Mouse (Mus musculus) thymus, postnatal 25 days (tissue): ENCODE measurements around the gene Agmo.

Experiments
- DNase-seq: peaks from one replicate; pipeline ENCODE4 v3.0.0; 2022

Gene Agmo

DNA sequence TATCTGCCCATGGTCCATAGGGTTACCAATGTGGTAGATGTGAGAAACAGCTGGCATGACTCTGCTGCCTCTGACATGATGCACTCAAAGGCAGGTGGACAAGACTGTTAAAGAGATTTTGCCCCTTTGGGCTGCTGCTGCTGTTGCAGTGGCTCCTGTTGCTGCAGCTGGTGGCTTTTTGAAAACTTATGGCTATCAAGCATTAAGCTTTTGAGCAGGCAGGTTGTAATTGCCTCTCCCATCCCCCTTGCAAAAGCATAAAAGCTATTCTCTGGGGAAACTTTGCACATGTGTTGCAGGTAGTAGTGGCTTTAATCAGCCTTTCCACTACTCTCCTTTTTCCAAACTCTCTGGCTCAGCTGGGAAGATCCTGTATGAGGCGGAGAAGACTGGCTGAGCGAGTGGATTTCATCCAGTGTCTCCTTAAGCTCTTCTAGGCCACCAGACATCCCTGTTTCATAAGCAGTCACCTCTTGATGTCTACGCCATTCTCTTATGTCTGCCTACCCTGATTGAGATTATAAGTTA is 201.1 kb downstream of the Agmo start:
- no peak for DNase-seq

DNA sequence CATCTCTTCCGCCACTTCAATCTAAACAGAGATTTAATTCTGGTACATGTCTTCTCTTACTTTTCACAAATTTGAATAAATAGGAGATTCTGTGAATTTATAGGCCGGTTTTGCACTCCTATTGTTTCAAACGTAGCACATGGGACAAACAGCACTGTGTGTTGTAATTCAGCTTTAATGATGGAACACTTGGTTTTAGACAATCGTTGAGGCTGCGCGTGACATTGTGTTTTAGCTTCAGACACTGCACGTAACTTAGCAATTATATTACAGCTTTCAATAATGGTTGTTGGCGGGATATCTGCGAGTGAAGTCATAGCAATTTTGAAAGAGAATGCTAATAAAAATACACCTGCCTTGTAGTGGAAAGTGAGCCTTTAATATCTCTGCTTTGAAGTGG is 203.8 kb downstream of the Agmo start:
- DNase-seq, result no peak

DNA sequence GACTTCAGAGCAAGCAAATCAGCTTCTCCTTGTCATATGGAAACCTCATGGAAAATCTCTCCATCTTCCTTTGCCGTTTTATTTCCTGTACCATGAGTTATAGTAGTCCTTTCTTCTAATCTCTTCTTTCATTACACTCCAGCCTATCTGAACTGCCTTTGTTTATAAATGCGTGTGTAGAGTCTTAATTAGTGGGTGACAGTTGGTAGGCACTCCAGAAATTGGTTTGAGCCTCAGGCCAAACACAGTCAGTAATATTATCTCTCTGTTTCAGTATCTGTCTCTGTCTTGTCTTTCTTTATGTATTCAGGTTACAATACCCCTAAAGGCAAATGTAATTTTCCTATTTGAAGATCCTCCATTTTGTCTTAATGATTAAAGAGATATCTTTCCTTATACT is 208.2 kb downstream of the Agmo start:
- no peak for DNase-seq

DNA sequence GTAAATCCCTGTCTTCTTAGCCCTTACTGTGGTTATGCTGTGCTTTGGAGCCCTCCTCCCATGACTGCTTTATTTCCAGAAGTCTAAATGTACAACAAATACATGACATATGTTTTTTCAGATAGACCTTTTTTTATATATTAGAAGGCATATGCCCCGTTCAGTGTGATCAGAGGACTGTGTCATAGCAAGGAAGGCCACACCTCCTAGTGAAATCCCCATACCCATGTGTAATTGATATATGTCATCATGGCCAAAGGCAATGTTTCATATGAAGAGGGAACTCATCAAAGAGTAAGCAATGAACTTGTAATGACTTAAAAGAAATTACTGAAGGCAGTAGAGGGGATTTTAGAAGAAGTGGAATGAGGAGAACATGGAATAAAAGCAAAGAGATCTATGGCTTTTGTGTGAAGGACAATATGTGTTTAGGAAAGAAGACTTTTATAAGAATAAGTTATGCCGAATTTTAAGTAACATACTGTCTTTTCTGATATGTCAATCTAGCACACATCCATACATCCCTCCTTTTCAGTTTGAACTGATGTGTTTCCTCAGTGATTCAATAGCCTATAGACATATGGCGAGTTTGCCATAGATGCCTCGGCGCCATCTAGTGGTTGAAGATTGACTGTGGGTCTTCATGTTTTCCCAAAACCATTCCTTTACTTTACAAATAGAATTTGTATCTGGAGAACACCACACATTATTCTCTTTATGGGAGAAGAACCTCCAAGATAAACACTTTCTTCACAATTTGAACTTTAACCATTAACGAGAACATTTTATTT is 209.1 kb downstream of the Agmo start:
- peak; percentile 3 for DNase-seq

DNA sequence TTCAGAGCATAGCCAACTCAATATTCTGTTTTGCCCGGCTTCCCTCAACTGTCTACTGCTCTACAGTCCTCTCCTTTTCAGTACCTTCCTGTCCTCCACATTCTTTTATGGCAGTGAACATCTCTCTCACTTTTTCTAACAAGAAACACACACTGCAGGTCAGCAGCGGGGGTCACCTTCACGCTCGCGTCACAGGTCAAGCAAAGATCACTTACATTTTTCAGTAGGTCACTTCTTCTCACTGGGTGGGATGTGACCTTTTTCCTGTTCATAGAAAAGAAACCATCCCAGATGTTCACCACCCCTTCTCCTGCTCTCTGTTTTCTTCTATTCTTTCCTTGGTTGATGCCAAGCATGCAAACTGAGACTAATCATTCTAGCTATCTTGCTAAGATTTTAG is 230.2 kb downstream of the Agmo start:
- DNase-seq, result no peak

DNA sequence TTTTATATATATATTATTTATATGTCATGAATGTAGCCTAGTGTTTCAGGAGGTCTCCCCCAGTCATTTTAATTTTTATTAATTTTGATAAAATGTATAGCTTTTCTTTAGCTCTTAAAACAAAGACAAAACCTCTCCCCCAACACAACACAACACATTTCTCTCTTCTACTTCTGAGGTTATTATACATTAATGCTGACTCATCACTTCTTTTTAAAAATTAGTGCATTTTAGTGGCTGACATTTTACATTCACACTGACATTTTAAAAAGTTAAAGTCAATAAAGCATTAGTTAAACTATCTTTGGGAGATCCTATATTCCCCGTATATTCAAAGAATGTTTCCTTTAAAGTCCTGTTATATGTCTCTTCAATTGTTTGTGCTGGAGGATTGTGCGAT is 235.4 kb downstream of the Agmo start:
- DNase-seq, result no peak

DNA sequence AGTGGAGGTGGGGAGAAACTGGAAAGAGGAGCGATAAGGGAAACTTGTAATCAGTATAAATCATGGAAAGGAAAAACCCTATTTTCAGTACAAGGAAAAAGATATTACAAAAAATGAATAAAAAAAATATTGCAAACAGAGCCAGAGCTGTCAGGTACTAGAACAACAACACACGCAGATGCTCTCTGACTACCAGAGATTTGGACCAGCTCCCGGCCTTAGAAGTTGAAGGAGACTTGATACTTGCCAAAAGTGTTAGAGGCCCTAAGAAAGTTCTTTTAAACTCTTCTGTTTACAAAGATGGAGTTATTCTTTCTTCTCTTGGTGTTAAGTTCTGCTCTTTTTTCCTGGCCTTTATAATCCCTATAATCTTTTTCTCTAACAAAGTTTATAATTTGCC is 246.6 kb downstream of the Agmo start:
- DNase-seq, result no peak

DNA sequence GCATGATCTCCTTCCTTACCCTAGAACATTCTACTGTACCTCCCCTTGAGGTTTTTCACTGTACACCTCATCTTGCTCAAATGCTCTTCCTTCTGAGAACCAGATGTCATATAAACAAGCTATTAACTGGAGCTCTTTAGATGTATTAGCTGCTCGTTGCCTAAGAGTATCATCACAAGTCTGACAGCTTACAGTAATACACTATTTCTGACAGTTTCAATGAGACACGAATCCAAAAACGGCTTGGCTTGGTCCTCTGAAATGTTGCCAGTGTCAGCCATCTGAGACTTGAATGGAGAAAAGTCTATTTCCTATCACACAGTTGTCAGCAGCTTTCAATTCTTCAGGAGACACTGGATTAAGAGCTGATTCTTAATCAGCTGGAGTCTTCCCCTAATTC is 257.4 kb downstream of the Agmo start:
- DNase-seq, result no peak

DNA sequence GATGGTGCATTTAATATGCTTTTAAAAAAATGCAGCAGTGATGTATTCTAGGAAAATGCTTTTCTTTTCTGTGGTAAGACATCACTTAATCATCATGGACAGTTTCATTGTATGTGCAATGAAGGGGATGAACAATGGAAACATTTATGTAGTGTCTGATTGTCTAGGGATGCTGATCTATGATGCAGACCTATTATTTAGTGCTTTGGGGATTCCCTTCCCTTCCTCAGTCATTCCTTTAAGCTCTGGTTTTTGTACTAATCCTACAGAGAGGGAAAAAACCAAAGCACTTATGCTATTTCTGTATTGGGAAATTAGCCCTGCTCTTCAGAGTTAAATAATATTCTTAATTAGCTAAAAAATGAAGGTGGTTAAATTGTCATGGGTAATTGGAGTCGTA is 266.0 kb downstream of the Agmo start:
- DNase-seq, result no peak

DNA sequence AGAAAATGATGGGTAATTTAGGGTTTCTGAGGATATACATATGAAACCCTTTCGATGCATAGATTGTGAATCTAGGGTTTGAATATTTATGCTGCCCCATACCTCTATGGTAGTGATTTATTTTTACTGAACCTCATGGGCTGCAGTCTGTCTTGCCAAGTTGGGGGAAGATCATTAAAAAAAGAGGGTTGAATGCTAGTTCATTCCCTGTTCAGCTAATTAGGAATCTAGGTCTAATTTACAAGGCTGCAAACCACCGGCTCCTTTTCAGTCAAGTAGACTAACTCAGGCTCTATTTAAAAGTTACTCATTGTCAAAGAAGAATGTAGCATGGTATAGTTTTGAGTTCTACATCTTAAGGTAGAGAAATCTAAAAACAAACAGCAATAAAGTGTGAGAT is 266.4 kb downstream of the Agmo start:
- no peak for DNase-seq

DNA sequence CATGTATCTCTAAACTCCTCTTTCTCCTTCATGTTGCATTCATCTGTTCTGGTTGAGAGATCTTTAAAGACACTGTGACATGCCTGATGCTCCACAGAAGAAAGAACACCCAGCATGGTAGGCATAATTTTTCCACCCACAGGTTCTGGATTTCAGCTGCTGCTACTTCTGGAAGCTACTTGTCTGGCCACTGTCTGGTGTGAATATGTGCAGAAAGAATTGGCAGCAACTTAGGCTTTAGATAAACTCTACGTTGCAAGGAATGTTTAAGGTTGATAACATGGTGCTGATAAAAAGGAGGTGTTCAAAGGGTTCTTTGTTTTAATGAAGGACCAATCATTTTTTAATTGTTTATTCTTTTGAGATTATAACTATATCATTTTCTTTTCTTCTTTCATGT is 280.3 kb downstream of the Agmo start:
- no peak for DNase-seq

DNA sequence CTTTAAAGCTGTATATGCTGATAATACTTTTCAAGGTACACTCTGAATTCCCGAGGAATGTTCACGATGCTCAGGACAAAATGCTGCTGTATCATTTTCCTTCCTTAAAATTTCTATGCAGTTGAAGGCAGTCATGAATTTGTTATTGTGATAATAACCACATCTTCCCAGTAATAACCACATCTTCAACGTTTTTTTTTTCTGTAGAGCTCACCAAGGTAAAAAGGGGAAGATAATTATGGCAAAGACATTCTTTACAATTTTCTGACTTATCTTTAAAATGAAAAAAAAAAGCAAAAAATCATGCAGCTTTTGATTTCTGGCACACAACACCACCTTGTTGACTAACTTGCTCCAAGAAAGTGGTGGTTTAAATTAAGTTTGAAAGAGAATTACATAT is 283.2 kb downstream of the Agmo start:
- no peak for DNase-seq

DNA sequence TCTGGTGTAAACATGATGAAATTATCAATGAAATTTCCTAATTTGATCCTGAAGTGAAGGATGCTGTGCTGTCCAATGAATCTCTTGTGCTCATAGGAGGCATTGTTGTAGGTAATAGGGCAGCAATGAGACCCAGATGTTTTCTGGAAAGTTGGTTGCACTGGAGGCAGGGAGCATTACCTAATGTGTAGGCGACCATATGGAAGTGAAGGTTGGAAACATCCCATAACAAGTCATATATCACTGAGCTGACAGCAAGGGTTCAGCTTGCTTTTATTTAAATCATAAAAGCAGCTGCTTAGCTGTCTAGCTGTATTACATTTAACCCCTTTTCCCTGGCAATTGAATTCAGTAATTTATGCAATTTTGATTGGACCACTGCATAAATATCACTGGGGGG is 299.6 kb downstream of the Agmo start:
- DNase-seq, result no peak

DNA sequence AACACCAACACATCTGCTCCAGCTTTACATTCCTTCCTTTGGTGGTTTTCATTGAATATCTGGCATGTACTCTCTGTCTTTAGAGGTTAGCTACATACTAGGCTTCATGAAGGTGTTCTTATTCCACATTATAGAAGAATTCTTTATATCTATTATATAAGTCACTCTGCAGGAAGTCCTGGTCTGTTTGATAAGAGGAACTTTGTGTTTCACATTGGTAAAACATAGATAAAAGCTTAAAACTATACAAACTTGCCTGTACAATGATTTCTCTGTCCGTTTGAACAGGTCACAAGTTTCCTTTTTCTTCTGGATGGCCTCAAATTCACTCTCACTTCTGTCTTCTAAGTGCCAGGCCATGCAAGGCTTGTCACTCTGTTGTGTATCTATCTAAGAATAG is 316.8 kb downstream of the Agmo start:
- no peak for DNase-seq

DNA sequence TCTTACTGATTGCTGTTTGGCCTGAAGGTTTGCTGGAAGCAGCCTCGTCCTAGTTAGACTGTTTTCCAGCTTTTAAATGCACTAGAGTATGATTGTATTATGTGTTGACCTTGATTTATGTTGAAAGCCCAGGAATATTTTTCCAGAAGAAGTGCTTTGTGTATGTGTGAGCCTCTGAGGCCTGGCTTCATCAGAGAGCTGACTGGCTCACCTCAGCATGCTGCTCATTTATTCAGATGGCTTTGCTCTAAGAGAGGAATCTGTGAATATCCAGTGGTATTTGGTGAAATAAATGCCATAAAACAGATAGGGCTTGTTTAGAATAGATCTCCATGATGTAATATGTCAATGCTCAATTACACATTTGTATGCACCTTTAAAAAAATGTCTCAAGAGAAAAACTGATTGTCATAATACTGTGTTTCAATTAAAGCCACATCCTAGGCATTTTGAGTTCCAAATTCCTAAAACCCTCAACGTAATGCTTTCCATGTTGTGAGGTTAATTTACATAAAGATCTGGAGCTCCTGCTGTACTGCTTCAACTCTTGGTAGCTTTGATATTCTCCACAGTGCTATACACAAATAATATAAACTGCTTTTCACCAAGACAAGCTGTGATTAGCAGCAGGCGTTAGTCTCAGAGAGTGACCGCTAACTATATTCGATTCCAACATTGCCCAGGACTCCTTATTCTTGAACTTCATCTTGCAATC is 324.6 kb downstream of the Agmo start:
- DNase-seq, result no peak

DNA sequence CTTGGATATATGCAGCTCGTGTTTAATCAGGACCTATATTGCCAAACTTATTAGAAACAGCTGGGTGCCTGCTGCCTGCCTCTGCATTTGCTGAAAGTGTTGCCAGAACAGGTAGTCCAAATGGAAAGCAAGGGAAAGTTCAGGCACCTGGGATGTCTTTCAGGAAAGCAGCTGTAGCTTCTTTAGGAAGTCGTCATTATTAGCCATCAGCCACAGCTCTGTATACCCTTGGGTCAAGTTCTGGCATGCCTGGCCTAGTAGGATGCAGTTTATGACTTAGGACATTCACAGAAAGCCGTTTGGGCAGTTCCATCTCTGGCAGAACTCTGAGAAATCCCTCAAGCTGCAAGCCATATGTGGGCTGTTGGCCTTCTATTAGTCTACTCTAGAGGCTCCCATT is 330.5 kb downstream of the Agmo start:
- no peak for DNase-seq

DNA sequence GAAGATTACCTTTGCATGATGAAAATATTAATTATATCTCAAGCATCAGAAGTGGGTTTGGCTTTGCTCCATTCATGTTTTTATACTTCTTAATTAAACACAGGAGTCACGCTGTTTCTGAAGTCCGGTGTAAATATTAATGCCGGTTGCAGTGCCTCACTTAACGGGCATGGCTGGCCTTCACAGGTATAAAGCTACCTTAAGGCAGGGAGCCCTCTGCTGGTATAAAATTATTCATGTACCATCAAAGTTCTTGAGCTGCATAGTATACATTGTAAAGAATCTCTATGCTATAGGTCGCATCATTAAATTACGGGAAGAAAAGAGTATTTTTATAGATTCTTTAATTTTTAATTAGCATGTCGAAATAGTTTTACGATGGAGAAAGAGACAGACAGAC is 341.3 kb downstream of the Agmo start:
- DNase-seq, result no peak

DNA sequence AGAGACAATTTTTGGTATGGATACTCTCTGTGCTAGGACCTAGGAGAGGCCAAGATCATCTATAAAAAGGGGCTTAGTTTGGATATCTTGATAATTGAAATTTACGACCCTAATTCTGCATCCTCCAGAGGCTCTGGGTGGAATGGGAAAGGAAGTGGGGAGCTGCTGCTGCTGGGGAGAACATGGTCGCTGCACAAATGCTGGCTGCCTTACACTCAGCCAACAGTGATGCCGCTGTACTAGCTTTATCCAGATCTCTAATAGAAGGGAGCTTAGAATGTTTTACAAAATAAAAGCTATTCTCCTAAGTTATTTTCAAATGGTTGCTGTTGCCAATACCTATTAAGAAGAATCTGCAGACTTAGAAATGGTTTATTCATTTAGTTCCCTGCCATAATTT is 351.4 kb downstream of the Agmo start:
- no peak for DNase-seq

DNA sequence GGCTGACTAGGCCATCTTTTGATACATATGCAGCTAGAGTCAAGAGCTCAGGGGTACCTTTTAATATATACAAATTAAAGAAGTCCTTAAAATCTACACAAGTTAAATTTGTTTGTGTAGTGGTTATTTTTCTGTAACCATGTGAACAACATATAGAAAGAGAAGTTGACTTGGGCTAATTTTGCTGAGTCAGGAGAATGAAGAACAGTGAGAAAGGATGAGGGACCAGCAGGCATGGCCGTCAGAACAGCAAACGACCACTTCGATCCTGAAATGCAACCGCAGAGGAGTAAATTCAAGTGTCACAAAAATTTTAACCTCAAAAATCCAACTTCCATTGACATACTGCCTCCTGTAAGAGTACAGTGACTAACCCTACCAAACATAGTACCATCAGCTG is 371.4 kb downstream of the Agmo start:
- no peak for DNase-seq

DNA sequence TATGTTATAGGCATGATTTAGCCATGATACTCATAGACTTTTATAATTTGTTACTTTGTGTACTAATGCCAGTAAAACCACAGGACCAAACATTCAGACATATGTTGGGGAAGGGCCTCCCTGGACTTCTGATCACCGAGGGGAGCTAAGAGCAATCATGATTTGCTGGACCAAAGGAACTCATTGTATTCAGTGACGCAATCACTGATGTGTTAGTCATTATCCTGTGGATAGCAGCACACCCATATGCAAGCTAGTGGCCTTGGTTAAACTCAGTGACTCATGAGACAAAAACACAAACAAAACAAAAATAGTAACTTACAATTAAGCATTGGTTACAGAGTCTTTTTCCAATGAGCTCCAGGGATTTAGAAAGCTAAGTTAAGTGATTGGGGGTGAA is 373.3 kb downstream of the Agmo start:
- no peak for DNase-seq

DNA sequence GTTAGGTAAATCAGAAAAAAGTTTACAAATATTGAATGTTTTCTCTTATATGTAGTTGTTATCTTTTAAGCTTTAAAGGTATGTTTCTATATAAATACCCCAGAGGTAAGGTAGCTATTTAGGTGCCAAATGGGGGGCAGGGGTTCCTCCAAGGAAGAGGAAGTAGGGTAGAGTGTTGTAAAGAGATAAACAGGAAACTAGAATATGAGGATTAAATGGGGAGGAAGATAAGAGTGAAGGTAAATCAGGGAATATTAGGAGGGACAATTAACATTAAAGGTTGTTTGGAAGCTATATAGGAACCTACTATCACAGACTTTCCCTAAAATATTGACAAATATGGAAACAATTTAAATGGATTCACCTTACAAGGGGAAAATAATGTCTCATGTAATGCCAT is 382.6 kb downstream of the Agmo start:
- DNase-seq, result no peak
